Mouse (Mus musculus): ENCODE data around the gene Cfap97.

The Cfap97 gene

GRCm38 (mm10) chr8:46149306-46149705 lies 2.3 kb upstream of the Cfap97 start:
- ChIA-PET CTCF (no interaction called here), POLR2A (interaction anchor here in 2 of 4 experiments (0.7 to 0.9 kb wide), 3 partner anchors 14 to 1177 kb away, joined by 3 read pairs; no protein-coding TSS in a partner anchor)

- ChIA-PET CTCF (no interaction called here), POLR2A (interaction anchor here in 2 of 4 experiments (0.9 to 1.9 kb wide), 2 partner anchors 14 kb away, joined by 3 to 7 read pairs; no protein-coding TSS in a partner anchor)
Observed at GRCm38 (mm10) chr8:46149782-46150181, 1.8 kb upstream of the Cfap97 start.

- POLR2A ChIA-PET = interaction anchor here in 3 of 4 experiments (0.6 to 4.1 kb wide), 10 partner anchors 11 to 465 kb away, joined by 3 to 43 read pairs (median 6); partner anchors contain the start of genes Slc25a4 (in 2 of the 3), 1700029J07Rik (in 1 of the 3), Casp3 (in 1 of the 3) and Primpol (in 1 of the 3)
- CTCF ChIA-PET = interaction anchor here in 2 of 4 experiments (0.6 to 1.2 kb wide), 3 partner anchors 31 to 181 kb away, joined by 3 to 5 read pairs (median 3); no protein-coding TSS in a partner anchor
Observed at GRCm38 (mm10) chr8:46152064-46153031, 777 bp downstream of the Cfap97 start, which contains the start of gene Snx25. Gene Snx25 (minus strand): TSS chr8:46152159.

GRCm38 (mm10) chr8:46153042-46153441 lies 1.5 kb downstream of the Cfap97 start:
- POLR2A ChIA-PET = interaction anchor here in 3 of 4 experiments (0.6 to 4.1 kb wide), 8 partner anchors 10 to 464 kb away, joined by 3 to 43 read pairs (median 8); partner anchors contain the start of genes Slc25a4 (in 2 of the 3), 1700029J07Rik (in 1 of the 3), Casp3 (in 1 of the 3) and Primpol (in 1 of the 3)
- CTCF ChIA-PET = interaction anchor here in 3 of 4 experiments (0.6 to 1.2 kb wide), 4 partner anchors 10 to 182 kb away, joined by 3 to 5 read pairs (median 3); no protein-coding TSS in a partner anchor

- POLR2A ChIA-PET = interaction anchor here (0.6 to 4.5 kb wide), 46 partner anchors 9 to 556 kb away, joined by 3 to 43 read pairs (median 4); partner anchors contain the start of genes Cfap97 (in 3 of the 4), Slc25a4 (in 3 of the 4), 1700029J07Rik (in 2 of the 4) and Casp3 (in 2 of the 4)
- CTCF ChIA-PET = interaction anchor here in 3 of 4 experiments (0.5 to 1.0 kb wide), 5 partner anchors 10 to 408 kb away, joined by 3 to 5 read pairs (median 4); partner anchors contain the start of gene Lrp2bp (in 1 of the 3)
Observed at GRCm38 (mm10) chr8:46162953-46163869, 11.6 kb downstream of the Cfap97 start.

GRCm38 (mm10) chr8:46163870-46164190 lies 12.3 kb downstream of the Cfap97 start:
- ChIA-PET POLR2A (interaction anchor here (0.7 to 4.5 kb wide), 40 partner anchors 8 to 556 kb away, joined by 3 to 43 read pairs (median 5); partner anchors contain the start of genes Cfap97 (in 3 of the 4), 1700029J07Rik (in 2 of the 4), Casp3 (in 2 of the 4) and Primpol (in 2 of the 4)), CTCF (interaction anchor here in 3 of 4 experiments (0.6 to 1.0 kb wide), 3 partner anchors 10 to 407 kb away, joined by 3 to 5 read pairs (median 4); partner anchors contain the start of gene Lrp2bp (in 1 of the 3))

GRCm38 (mm10) chr8:46173651-46174050 lies 22.1 kb downstream of the Cfap97 start:
- POLR2A ChIA-PET = interaction anchor here in 2 of 4 experiments (0.6 to 2.0 kb wide), 2 partner anchors 10 kb away, joined by 5 to 12 read pairs; no protein-coding TSS in a partner anchor
- CTCF ChIA-PET = no interaction called here

- ChIA-PET CTCF (no interaction called here), POLR2A (interaction anchor here in 1 of 4 experiments (0.9 to 3.2 kb wide), 2 partner anchors 8 to 16 kb away, joined by 3 to 12 read pairs; no protein-coding TSS in a partner anchor)
Observed at GRCm38 (mm10) chr8:46180136-46180535, 28.6 kb downstream of the Cfap97 start.

GRCm38 (mm10) chr8:46185361-46185760 lies 33.8 kb downstream of the Cfap97 start:
- POLR2A ChIA-PET = interaction anchor here in 1 of 4 experiments (1.5 kb wide), 1 partner anchor 10 kb away, joined by 5 read pairs; no protein-coding TSS in a partner anchor
- CTCF ChIA-PET = interaction anchor here in 1 of 4 experiments (0.7 kb wide), 1 partner anchor 10 kb away, joined by 3 read pairs; no protein-coding TSS in a partner anchor

GRCm38 (mm10) chr8:46193100-46193499 lies 41.5 kb downstream of the Cfap97 start:
- ChIA-PET CTCF (no interaction called here), POLR2A (interaction anchor here in 2 of 4 experiments (0.6 to 1.5 kb wide), 5 partner anchors 12 to 336 kb away, joined by 3 to 5 read pairs (median 3); partner anchors contain the start of genes Slc25a4 (in 2 of the 2), 1700029J07Rik (in 1 of the 2) and Ufsp2 (in 1 of the 2))

GRCm38 (mm10) chr8:46196877-46197276 lies 45.3 kb downstream of the Cfap97 start:
- CTCF ChIA-PET = no interaction called here
- POLR2A ChIA-PET = interaction anchor here in 2 of 4 experiments (1.0 to 8.2 kb wide), 2 partner anchors 13 to 14 kb away, joined by 6 to 54 read pairs; partner anchors contain the start of gene Slc25a4 (in 2 of the 2)

- ChIA-PET POLR2A (interaction anchor here in 2 of 4 experiments (1.8 to 8.2 kb wide), 2 partner anchors 12 to 13 kb away, joined by 8 to 54 read pairs; partner anchors contain the start of gene Slc25a4 (in 2 of the 2)), CTCF (interaction anchor here in 1 of 4 experiments (0.6 kb wide), 1 partner anchor 195 kb away, joined by 3 read pairs; no protein-coding TSS in a partner anchor)
Observed at GRCm38 (mm10) chr8:46197673-46198072, 46.1 kb downstream of the Cfap97 start.

- CTCF ChIA-PET = interaction anchor here in 1 of 4 experiments (0.6 kb wide), 1 partner anchor 208 kb away, joined by 3 read pairs; no protein-coding TSS in a partner anchor
- POLR2A ChIA-PET = interaction anchor here in 3 of 4 experiments (1.2 to 8.2 kb wide), 4 partner anchors 7 to 9 kb away, joined by 3 to 54 read pairs (median 18); partner anchors contain the start of gene Slc25a4 (in 3 of the 3)
Observed at GRCm38 (mm10) chr8:46202350-46202749, 50.8 kb downstream of the Cfap97 start.

- ChIA-PET POLR2A (interaction anchor here in 1 of 4 experiments (1.1 kb wide), 1 partner anchor 377 kb away, joined by 4 read pairs; no protein-coding TSS in a partner anchor), CTCF (no interaction called here)
Observed at GRCm38 (mm10) chr8:46204301-46204700, 52.7 kb downstream of the Cfap97 start.

- ChIA-PET POLR2A (interaction anchor here in 3 of 4 experiments (0.7 to 1.2 kb wide), 6 partner anchors 9 to 376 kb away, joined by 3 to 4 read pairs (median 3); no protein-coding TSS in a partner anchor), CTCF (no interaction called here)
Observed at GRCm38 (mm10) chr8:46204974-46205640, 53.5 kb downstream of the Cfap97 start.

GRCm38 (mm10) chr8:46206107-46206506 lies 54.5 kb downstream of the Cfap97 start:
- POLR2A ChIA-PET = interaction anchor here in 2 of 4 experiments (1.1 to 1.2 kb wide), 3 partner anchors 11 to 413 kb away, joined by 3 to 6 read pairs (median 3); no protein-coding TSS in a partner anchor

More at GRCm38 (mm10) chr8:46206107-46206506, 54.5 kb downstream of the Cfap97 start:
- CTCF ChIA-PET = interaction anchor here in 1 of 4 experiments (0.5 kb wide), 1 partner anchor 112 kb away, joined by 3 read pairs; no protein-coding TSS in a partner anchor

Measured in embryonic stem cell, embryonic (primary cell).